Mouse (Mus musculus): Measurements from ENCODE around the gene Trim41.

- TF ChIP-seq CTCF (IDR thresholded peaks at IDR 0.05; ENCODE audit: borderline replicate concordance, insufficient read depth, low read depth, low read length) (no peak), POLR2A (IDR thresholded peaks at IDR 0.05; ENCODE audit: borderline replicate concordance, insufficient read depth, low read length) (no peak)
Observed at GRCm38 (mm10) chr11:48782243-48782642, 34.9 kb downstream of the Trim41 start.
